Mouse (Mus musculus): ENCODE results near the gene Ciapin1.

DNA sequence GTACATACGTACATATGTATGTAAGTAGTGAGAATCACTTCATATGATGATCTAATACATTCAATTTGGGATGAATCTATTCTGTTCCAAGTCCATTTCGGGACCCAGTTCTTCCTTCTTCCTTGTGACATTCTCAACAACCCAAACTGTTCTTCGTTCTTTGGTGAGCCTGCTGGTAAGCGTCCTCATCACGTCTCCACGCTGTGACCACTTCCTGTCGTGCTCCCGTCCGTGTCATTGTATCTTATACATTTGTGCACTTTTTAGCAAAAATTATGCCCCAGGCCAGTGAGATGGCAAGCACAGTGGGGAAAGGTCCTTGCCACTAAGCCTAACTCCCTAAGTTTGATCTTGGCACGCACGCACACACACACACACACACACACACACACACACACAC, 20.2 kb downstream of the Ciapin1 start:
- TF ChIP-seq CTCF (IDR thresholded peaks at IDR 0.05; ENCODE audit: insufficient read depth, low read length) (no peak), POLR2A (IDR thresholded peaks at IDR 0.05; ENCODE audit: borderline replicate concordance, extremely low read depth, low read depth, low read length) (no peak)

Measured in lung, adult 2 months (tissue).